Mouse (Mus musculus) heart, adult 8-10 months (tissue): ENCODE results near the gene Itpr3. TPM values are rescaled to one million over a fixed set of nuclear protein-coding genes. Genes with fewer than 3 reads are reported as not detected.

Experiments
- DNase-seq: peaks from one replicate; pipeline ENCODE4 v3.0.0; 2022; ENCODE audit warnings: low spot score
- total RNA-seq, 4 experiments: library from RNA; stranded (reverse); gene quantifications; 2 replicates each; pipeline ENCODE4 v1.2.4; 2022

The Itpr3 gene
- total RNA-seq, 4 experiments from 2014 or later: 5.0 to 8.7 (median 6.8) TPM

DNA sequence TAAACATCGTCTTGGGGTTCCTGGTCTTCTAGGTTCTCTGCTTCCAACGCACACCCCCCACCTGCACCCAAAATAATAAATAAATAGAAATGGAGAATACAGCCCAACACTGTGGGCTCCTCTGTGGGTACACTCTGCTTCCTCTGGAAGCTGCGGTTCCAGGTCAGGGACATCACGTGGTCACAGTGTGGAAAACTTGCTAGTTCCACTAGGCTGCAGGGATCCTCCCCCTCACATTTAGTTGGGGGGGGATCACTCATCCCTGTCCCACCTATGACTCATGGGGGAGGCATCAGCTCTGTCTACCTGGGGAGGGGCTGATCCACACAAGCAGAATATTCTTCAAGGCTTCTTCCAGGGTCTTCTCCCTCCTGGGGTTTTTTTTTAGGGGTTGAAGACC, 87.0 kb downstream of the Itpr3 start:
- no peak for DNase-seq

GRCm38 (mm10) chr17:27146323-27146923, 89.3 kb downstream of the Itpr3 start:
- no peak for DNase-seq

DNA sequence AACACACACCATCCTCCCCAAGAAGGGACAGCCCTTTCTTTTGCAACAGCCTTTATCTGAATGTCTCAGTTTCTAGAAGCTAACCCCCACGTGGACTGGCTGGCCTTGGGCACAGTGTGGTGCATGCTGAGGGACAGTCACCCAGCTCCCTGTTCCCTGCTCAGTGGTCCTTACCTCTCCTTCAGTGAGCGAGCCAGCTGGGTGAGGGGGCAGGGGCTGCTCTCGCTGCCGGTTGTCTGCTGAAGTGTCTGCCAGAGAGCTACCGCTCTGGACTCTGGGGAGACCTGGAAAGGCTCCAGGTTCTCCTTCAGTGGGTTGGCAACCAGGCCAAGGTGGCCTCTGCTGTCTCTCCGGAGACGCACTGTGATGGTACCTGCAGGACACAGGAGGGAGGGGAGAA, 93.8 kb downstream of the Itpr3 start:
- no peak for DNase-seq

- no peak for DNase-seq
Observed at GRCm38 (mm10) chr17:27151411-27151810, 94.3 kb downstream of the Itpr3 start.

- DNase-seq: no peak
Observed at GRCm38 (mm10) chr17:27152976-27153723, 96.0 kb downstream of the Itpr3 start.

GRCm38 (mm10) chr17:27153773-27154193, 96.7 kb downstream of the Itpr3 start:
- peak; percentile 68 for DNase-seq

GRCm38 (mm10) chr17:27154256-27154655, 97.2 kb downstream of the Itpr3 start:
- peak; percentile 65 for DNase-seq

- no peak for DNase-seq
Observed at GRCm38 (mm10) chr17:27154881-27155280, 97.8 kb downstream of the Itpr3 start.

DNA sequence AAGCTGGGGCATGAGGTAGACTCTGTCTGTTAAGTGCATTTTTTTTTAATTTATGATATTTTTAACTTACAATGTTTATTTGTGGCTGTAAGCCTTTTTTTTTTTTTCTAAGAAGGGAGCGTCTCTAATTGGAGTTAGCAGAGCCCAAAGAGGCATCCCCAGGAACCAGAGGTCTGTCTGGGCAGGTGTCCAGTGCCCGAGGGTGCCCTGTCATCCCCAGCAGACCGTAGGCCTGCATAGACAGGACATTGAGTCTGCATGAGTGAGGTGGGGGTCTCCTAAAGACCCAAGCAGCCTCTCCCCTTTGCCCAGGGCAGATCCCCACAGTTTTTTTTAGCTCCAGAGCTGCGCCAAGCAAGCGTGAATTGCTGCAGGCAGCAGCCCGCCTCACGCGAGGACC, 98.6 kb downstream of the Itpr3 start:
- no peak for DNase-seq

- no peak for DNase-seq
Observed at GRCm38 (mm10) chr17:27158439-27158838, 101.3 kb downstream of the Itpr3 start.

DNA sequence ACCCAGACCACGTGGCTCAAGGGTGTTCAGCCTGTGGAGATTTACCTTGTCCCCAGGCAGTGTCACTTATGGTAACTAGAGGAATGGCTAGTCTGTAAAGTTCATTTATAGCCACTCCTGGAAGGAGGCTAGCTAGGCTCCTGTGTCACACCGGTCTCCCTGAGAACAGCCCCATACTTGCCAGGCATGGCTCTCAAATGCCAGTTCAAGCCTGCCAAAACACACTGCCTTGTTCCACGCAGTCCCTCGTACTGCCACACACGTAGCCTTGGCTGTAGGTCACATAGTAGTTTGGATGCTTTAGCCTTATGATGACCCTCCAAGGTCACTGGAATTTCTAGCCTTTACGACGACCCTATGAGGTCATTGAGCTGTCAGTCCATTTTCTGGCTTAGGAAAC, 102.1 kb downstream of the Itpr3 start:
- DNase-seq: no peak

GRCm38 (mm10) chr17:27160905-27161304, 103.8 kb downstream of the Itpr3 start:
- DNase-seq: peak; percentile 70

GRCm38 (mm10) chr17:27165054-27165773, 108.1 kb downstream of the Itpr3 start:
- no peak for DNase-seq

DNA sequence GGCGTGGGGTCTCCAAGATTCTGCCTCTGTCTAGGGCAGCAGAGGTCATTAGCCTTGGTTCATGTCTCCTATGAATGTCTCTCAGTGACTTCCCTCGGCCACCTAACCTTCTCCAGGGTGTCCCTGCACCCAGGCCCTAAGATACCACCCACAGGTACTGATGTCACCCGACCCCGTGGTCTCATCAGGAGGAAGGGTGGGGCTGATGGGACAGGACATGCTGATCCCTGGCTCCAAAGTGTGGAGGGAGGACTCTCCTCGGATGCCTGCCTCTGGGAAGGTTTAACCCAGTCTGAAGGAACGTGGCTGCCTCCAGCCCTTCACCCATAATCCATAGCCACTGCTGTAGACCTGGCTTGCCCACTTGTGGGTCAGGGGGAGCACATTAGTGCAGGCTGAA, 109.8 kb downstream of the Itpr3 start:
- DNase-seq: no peak

GRCm38 (mm10) chr17:27167545-27167944, 110.4 kb downstream of the Itpr3 start, which contains the start of gene Ip6k3:
Ip6k3 (minus strand) TSS chr17:27167795.
- DNase-seq: no peak

GRCm38 (mm10) chr17:27168569-27168968, 111.5 kb downstream of the Itpr3 start:
- DNase-seq: no peak

- no peak for DNase-seq
Observed at GRCm38 (mm10) chr17:27169952-27170695, 113.0 kb downstream of the Itpr3 start.

- no peak for DNase-seq
Observed at GRCm38 (mm10) chr17:27171121-27171520, 114.0 kb downstream of the Itpr3 start.
